ENCODE assay signal across 8 mouse cellular contexts in the genomic region with DNA sequence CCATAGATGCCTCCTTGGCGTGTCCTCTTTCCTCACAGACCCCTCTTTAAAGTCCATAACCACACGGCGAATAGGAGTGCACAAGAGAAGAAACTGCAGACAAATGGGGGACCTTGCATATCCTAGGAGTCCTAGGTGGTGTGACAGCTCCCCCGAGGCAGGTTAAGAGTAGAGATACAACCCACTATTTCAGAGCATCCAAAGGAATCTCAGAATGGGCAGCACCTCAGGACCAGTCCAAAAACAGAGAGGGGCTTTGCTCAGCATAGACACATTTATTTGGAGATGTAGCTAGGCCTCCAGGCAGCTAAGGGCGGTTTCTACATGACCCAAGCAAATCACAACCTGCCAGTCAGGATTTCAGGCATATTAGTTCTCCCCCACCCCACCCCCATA. TPM values are rescaled to one million over a fixed set of nuclear protein-coding genes. Genes with fewer than 3 reads are reported as not detected.
DNase-seq lines count a peak whose midpoint lies in the region; ATAC-seq and TF ChIP-seq lines count a peak whose summit lies in the region.
"Had no signal": no experiment of that assay in that cellular context is flagged by ENCODE, and none has a peak within 500 bp of the region (broad histone marks: within the 10 kb centered on the region; RNA-seq: fewer than 3 reads in every experiment).

No protein-coding gene starts in this region.

- TF ChIP-seq CTCF in intestine, postnatal 0 days (IDR thresholded peaks at IDR 0.05; ENCODE audit: low read depth): no peak
- no peak for TF ChIP-seq CTCF in gastrocnemius, adult 2 months (IDR thresholded peaks at IDR 0.05)

- H3K9me3 ChIP-seq in intestine, embryonic 15.5 days: no peaks in the 10 kb centered on the region
- no peaks in the 10 kb centered on the region for H3K9me3 ChIP-seq in intestine, postnatal 0 days (ENCODE audit: control insufficient read depth)
- no peaks in the 10 kb centered on the region for H3K9me3 ChIP-seq in neural tube, embryonic 11.5 days (ENCODE audit: control insufficient read depth, low read length)
- H3K9me3 ChIP-seq in hindbrain, embryonic 13.5 days: no peaks in the 10 kb centered on the region

- H3K9ac ChIP-seq in intestine, embryonic 15.5 days: no peak overlapping the region
- H3K9ac ChIP-seq in intestine, postnatal 0 days (ENCODE audit: low read depth, low read length): no peak overlapping the region
- no peak overlapping the region for H3K9ac ChIP-seq in neural tube, embryonic 11.5 days (ENCODE audit: low read length)
- no peak overlapping the region for H3K9ac ChIP-seq in hindbrain, embryonic 13.5 days

- no peak overlapping the region for H3K27ac ChIP-seq in intestine, embryonic 15.5 days
- H3K27ac ChIP-seq in intestine, postnatal 0 days (ENCODE audit: low read depth, low read length): no peak overlapping the region
- no peak overlapping the region for H3K27ac ChIP-seq in neural tube, embryonic 11.5 days (ENCODE audit: low read depth, low read length)
- no peak overlapping the region; the same call in 1 of the 2 replicates for H3K27ac ChIP-seq in hindbrain, embryonic 13.5 days
- no peak overlapping the region for H3K27ac ChIP-seq in gastrocnemius, adult 2 months

- H3K36me3 ChIP-seq in intestine, embryonic 15.5 days: no peaks in the 10 kb centered on the region
- no peaks in the 10 kb centered on the region for H3K36me3 ChIP-seq in intestine, postnatal 0 days (ENCODE audit: control insufficient read depth, insufficient read depth)
- H3K36me3 ChIP-seq in neural tube, embryonic 11.5 days (ENCODE audit: control insufficient read depth, insufficient read depth, low read length): no peaks in the 10 kb centered on the region
- H3K36me3 ChIP-seq in hindbrain, embryonic 13.5 days: no peaks in the 10 kb centered on the region

- 48% methylated on average over 5 of the region's 5 CpGs for WGBS in intestine, embryonic 15.5 days
- 61% methylated on average over 5 of the region's 5 CpGs for WGBS in intestine, postnatal 0 days
- 24% methylated on average over 5 of the region's 5 CpGs for WGBS in neural tube, embryonic 11.5 days
- 9% methylated on average over 5 of the region's 5 CpGs for WGBS in hindbrain, embryonic 13.5 days

- peaks cover 27% of the 10 kb centered on the region for H3K4me1 ChIP-seq in intestine, embryonic 15.5 days (replicated peaks)
- H3K4me1 ChIP-seq in intestine, postnatal 0 days (replicated peaks; ENCODE audit: control insufficient read depth, insufficient read depth, low read length): 0 out of 2 replicates have a peak, but pooled peaks cover 6% of the 10 kb centered on the region
- H3K4me1 ChIP-seq in neural tube, embryonic 11.5 days (ENCODE audit: control insufficient read depth, insufficient read depth, low read length): peaks cover 16% of the 10 kb centered on the region
- H3K4me1 ChIP-seq in hindbrain, embryonic 13.5 days (replicated peaks): peaks cover 40% of the 10 kb centered on the region

- intact Hi-C loops in gastrocnemius, adult 2 months (cut with DNase I): no loop called here

- ATAC-seq in intestine, embryonic 15.5 days: no peak
- no peak for ATAC-seq in intestine, postnatal 0 days
- no peak for ATAC-seq in neural tube, embryonic 11.5 days (ENCODE audit: insufficient read depth, low FRiP score, low TSS enrichment)
- no peak for ATAC-seq in hindbrain, embryonic 13.5 days (ENCODE audit: low FRiP score)

- no peak for DNase-seq in neural tube, embryonic 11.5 days (ENCODE audit: low spot score)
- no peak for DNase-seq in neural tube, embryonic 10.5 days (ENCODE audit: extremely low spot score, low spot score)
- no peak for DNase-seq in gastrocnemius, postnatal 4 days (ENCODE audit: low spot score in 2 of 2)
- DNase-seq in gastrocnemius, adult 2 months: no peak
- DNase-seq: gastrocnemius, postnatal 10 days had no signal

- H3K27me3 ChIP-seq in intestine, embryonic 15.5 days (replicated peaks): peaks cover 19% of the 10 kb centered on the region
- peaks cover 8% of the 10 kb centered on the region for H3K27me3 ChIP-seq in intestine, postnatal 0 days (replicated peaks; ENCODE audit: control insufficient read depth, insufficient read depth, low read length)
- H3K27me3 ChIP-seq in neural tube, embryonic 11.5 days (ENCODE audit: control insufficient read depth, insufficient read depth, low read length): no peaks in the 10 kb centered on the region
- H3K27me3 ChIP-seq in hindbrain, embryonic 13.5 days: peaks cover 37% of the 10 kb centered on the region

- H3K4me3 ChIP-seq in intestine, embryonic 15.5 days (replicated peaks): no peak overlapping the region
- no peak overlapping the region for H3K4me3 ChIP-seq in intestine, postnatal 0 days (ENCODE audit: low read depth, low read length)
- H3K4me3 ChIP-seq in neural tube, embryonic 11.5 days (ENCODE audit: low read depth, low read length): peak overlapping the region; percentile 66; the same call in 1 of the 2 replicates
- H3K4me3 ChIP-seq in hindbrain, embryonic 13.5 days: no peak overlapping the region
- H3K4me3 ChIP-seq in gastrocnemius, adult 2 months: no peak overlapping the region

- H3K4me2 ChIP-seq in intestine, embryonic 15.5 days (replicated peaks): peak overlapping the region; percentile 96; the same call in 1 of the 2 replicates
- H3K4me2 ChIP-seq in intestine, postnatal 0 days (replicated peaks; ENCODE audit: low read depth): no peak overlapping the region
- H3K4me2 ChIP-seq in neural tube, embryonic 11.5 days (ENCODE audit: low read depth): peak overlapping the region; percentile 94
- H3K4me2 ChIP-seq in hindbrain, embryonic 13.5 days: peak overlapping the region; percentile 8; the same call in 1 of the 2 replicates

RNA-seq across cellular contexts. Expression of gene Col18a1, which starts 2.3 kb away (rescaled TPM):
- 59.5 and 59.7 TPM in 2 replicates for polyA plus RNA-seq in intestine, embryonic 15.5 days (2015; fragmentation: Nextera tagmentation; extraction: Ambion mirVana)
- 34.9 and 35.2 TPM in 2 replicates for polyA plus RNA-seq in intestine, postnatal 0 days (2015; fragmentation: Nextera tagmentation; extraction: Ambion mirVana)
- 80.1 and 83.2 TPM in 2 replicates for polyA plus RNA-seq in neural tube, embryonic 11.5 days (2014; fragmentation: Nextera tagmentation; extraction: Ambion mirVana)
- 53.1 and 62.7 TPM in 2 replicates for polyA plus RNA-seq in hindbrain, embryonic 13.5 days (2015; fragmentation: Nextera tagmentation; extraction: Ambion mirVana)
- 10 to 100 TPM; 93.9 to 94.1 TPM for total RNA-seq in gastrocnemius, postnatal 4 days (2021)
- total RNA-seq in gastrocnemius, adult 2 months (2021): 1 to 10 TPM; 3.8 to 6.0 TPM
